Mouse (Mus musculus): ENCODE results near the gene Bahcc1. TPM values are rescaled to one million over a fixed set of nuclear protein-coding genes. Genes with fewer than 3 reads are reported as not detected.

The Bahcc1 gene
- polyA plus RNA-seq, 2 experiments = 0.75 to 1.6 TPM

DNA sequence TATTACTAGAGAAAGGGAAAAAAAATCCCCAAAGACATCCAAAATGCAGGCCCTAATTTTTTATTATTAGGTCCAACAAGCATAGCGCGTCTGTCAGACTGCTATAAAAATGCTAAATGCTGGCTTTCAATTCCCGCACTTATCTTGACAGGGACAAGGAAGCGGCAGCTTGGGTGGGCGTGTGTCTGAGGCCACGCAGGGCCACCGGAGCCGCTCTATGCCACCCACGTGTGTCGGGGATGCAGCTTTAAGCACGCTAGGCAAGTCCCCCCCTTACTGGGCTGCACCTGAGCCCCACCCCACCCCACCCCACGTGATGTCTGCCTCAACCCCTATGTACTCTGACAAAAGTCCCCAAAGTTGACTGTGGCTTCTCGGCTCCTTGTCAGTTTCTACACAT, 33.9 kb upstream of the Bahcc1 start:
- Histone ChIP-seq H3K27ac (no peak overlapping the region), H3K4me2 (ENCODE audit: low read depth) (no peak overlapping the region), H3K4me3 (ENCODE audit: insufficient read depth in 1 of 2, low read depth in 2 of 2, low read length in 2 of 2) (no peak overlapping the region), H3K9ac (replicated peaks) (no peak overlapping the region), H3K36me3 (replicated peaks; ENCODE audit: control insufficient read depth, insufficient read depth, low read depth) (no peaks in the 10 kb centered on the region), H3K4me1 (replicated peaks; ENCODE audit: control insufficient read depth in 2 of 2, insufficient read depth in 2 of 2, low read length in 1 of 2) (no peaks in the 10 kb centered on the region), H3K9me3 (ENCODE audit: control insufficient read depth, low read length) (no peaks in the 10 kb centered on the region), H3K27me3 (ENCODE audit: control insufficient read depth, insufficient read depth, low read length) (no peaks in the 10 kb centered on the region)
- TF ChIP-seq CTCF (IDR thresholded peaks at IDR 0.05; ENCODE audit: low read depth) (no peak), EP300 (IDR thresholded peaks at IDR 0.05; ENCODE audit: low read depth) (no peak)
- ATAC-seq (ENCODE audit: insufficient read depth) (no peak), DNase-seq (ENCODE audit: low read depth in 3 of 3, low spot score in 3 of 3) (no peak)
- WGBS (ENCODE audit: insufficient replicate concordance) = 30% methylated on average over 13 of the region's 13 CpGs

DNA sequence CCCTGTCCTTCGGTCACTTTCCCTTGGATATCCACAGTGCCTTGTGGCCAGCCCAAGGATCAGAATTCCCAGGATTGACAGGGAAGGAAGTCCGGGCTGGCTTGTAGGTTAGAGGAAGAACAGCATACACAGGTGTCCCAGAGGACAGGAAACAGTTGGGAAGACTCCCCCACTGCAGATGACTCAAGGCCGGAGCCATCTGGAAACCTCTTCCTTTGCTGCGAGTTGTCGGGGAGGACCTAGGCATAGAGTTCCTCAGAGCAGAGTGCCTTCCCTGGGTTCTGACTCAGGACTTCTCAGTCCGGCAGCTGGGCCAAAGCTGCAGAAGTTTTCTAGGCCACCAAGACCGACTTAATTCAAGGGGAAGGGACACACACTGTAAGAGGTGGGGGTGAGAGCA, 33.0 kb upstream of the Bahcc1 start:
- ATAC-seq (ENCODE audit: insufficient read depth) (no peak), DNase-seq (ENCODE audit: low read depth in 3 of 3, low spot score in 3 of 3) (no peak)
- Histone ChIP-seq H3K27me3 (ENCODE audit: control insufficient read depth, insufficient read depth, low read length) (no peaks in the 10 kb centered on the region), H3K9me3 (ENCODE audit: control insufficient read depth, low read length) (no peaks in the 10 kb centered on the region), H3K4me1 (replicated peaks; ENCODE audit: control insufficient read depth in 2 of 2, insufficient read depth in 2 of 2, low read length in 1 of 2) (no peaks in the 10 kb centered on the region), H3K36me3 (replicated peaks; ENCODE audit: control insufficient read depth, insufficient read depth, low read depth) (no peaks in the 10 kb centered on the region), H3K27ac (no peak overlapping the region), H3K9ac (replicated peaks) (no peak overlapping the region), H3K4me2 (ENCODE audit: low read depth) (no peak overlapping the region), H3K4me3 (ENCODE audit: insufficient read depth in 1 of 2, low read depth in 2 of 2, low read length in 2 of 2) (no peak overlapping the region)
- WGBS (ENCODE audit: insufficient replicate concordance) = 33% methylated on average over 7 of the region's 7 CpGs
- TF ChIP-seq CTCF (IDR thresholded peaks at IDR 0.05; ENCODE audit: low read depth) (no peak), EP300 (IDR thresholded peaks at IDR 0.05; ENCODE audit: low read depth) (no peak)

DNA sequence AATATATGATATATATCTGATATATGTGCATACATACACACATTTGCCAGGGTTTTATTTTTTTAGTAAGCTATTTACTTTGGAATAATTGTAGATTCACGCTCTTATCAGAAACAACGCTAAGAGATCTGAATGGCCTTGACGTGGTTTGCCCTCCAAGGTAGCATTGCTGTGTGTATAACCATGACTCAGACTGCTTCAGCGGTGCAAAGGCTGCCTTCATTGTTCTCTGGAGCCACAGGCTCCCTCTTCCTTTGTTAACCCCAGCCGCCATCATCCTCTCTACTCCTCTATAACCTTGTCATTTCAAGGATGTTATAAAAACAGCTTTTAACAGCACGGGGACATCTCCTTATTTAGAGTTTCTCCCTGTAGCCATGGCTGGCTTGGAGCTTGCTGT, 32.1 kb upstream of the Bahcc1 start:
- TF ChIP-seq EP300 (IDR thresholded peaks at IDR 0.05; ENCODE audit: low read depth) (no peak), CTCF (IDR thresholded peaks at IDR 0.05; ENCODE audit: low read depth) (no peak)
- H3K9ac ChIP-seq (replicated peaks) = no peak overlapping the region
- no peaks in the 10 kb centered on the region for H3K4me1 ChIP-seq (replicated peaks; ENCODE audit: control insufficient read depth in 2 of 2, insufficient read depth in 2 of 2, low read length in 1 of 2)
- no peaks in the 10 kb centered on the region for H3K9me3 ChIP-seq (ENCODE audit: control insufficient read depth, low read length)
- WGBS (ENCODE audit: insufficient replicate concordance) = 39% methylated on average over 6 of the region's 6 CpGs
- no peak overlapping the region for H3K4me3 ChIP-seq (ENCODE audit: insufficient read depth in 1 of 2, low read depth in 2 of 2, low read length in 2 of 2)
- H3K36me3 ChIP-seq (replicated peaks; ENCODE audit: control insufficient read depth, insufficient read depth, low read depth) = no peaks in the 10 kb centered on the region
- no peak overlapping the region for H3K27ac ChIP-seq
- ATAC-seq (ENCODE audit: insufficient read depth) (no peak), DNase-seq (ENCODE audit: low read depth in 3 of 3, low spot score in 3 of 3) (no peak)
- no peaks in the 10 kb centered on the region for H3K27me3 ChIP-seq (ENCODE audit: control insufficient read depth, insufficient read depth, low read length)
- no peak overlapping the region for H3K4me2 ChIP-seq (ENCODE audit: low read depth)

DNA sequence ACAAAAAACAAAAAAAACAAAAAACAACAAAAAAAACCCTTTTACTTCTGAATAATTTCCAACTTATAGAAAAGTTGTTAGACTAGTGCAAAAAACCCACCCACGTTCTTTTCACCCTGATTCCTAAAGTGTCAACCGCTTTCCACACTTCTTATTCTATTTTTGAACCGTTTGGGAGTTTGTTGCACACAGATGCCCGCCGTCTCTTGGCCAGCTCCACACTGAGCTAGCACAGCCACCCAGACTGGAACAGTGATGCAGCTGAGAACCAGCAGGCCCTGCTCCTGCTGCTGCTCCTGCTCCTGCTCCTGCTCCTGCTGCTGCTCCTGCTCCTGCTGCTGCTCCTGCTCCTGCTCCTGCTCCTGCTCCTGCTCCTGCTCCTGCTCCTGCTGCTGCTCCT, 28.5 kb upstream of the Bahcc1 start:
- Histone ChIP-seq H3K4me2 (ENCODE audit: low read depth) (no peak overlapping the region), H3K9ac (replicated peaks) (no peak overlapping the region), H3K36me3 (replicated peaks; ENCODE audit: control insufficient read depth, insufficient read depth, low read depth) (no peaks in the 10 kb centered on the region), H3K4me1 (replicated peaks; ENCODE audit: control insufficient read depth in 2 of 2, insufficient read depth in 2 of 2, low read length in 1 of 2) (peaks cover 0 to 4% of the 10 kb centered on the region in 2 experiments; a peak in 1 of 4 replicates), H3K27ac (no peak overlapping the region), H3K9me3 (ENCODE audit: control insufficient read depth, low read length) (no peaks in the 10 kb centered on the region), H3K4me3 (ENCODE audit: insufficient read depth in 1 of 2, low read depth in 2 of 2, low read length in 2 of 2) (no peak overlapping the region), H3K27me3 (ENCODE audit: control insufficient read depth, insufficient read depth, low read length) (no peaks in the 10 kb centered on the region)
- 70% methylated on average over 5 of the region's 5 CpGs for WGBS (ENCODE audit: insufficient replicate concordance)
- TF ChIP-seq EP300 (IDR thresholded peaks at IDR 0.05; ENCODE audit: low read depth) = no peak
- no peak for TF ChIP-seq CTCF (IDR thresholded peaks at IDR 0.05; ENCODE audit: low read depth)
- ATAC-seq (ENCODE audit: insufficient read depth) (no peak), DNase-seq (ENCODE audit: low read depth in 3 of 3, low spot score in 3 of 3) (no peak)

DNA sequence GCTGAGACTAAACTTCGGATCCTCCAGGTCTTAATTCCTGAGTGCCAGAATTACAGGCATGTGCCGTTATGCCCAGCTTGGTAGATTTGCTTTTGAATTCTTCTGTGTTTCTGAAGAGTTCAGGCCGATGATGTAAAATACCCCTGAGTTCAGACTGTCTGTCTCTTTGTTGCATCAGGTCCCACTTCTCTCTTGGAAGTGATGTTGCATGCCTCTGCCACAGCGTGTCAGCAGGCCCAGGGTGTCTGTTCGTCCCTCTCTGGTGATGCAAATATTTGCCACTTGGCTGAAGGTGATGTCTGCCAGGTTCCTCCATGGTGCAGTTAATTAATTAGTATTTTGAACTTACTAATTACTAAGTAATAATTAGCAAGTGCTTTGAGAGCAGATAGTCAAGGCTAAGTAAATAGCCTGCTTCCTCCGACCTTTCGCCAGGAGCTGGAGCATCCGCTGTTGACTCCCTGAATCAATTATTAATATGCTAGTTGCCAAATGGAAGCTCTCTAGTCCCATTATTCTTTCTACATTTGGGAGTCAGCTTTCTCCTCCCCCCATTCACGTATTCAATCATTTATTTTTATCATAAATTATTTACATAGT, 26.6 kb upstream of the Bahcc1 start:
- Histone ChIP-seq H3K9me3 (ENCODE audit: control insufficient read depth, low read length) (no peaks in the 10 kb centered on the region), H3K27me3 (ENCODE audit: control insufficient read depth, insufficient read depth, low read length) (no peaks in the 10 kb centered on the region), H3K27ac (no peak overlapping the region), H3K36me3 (replicated peaks; ENCODE audit: control insufficient read depth, insufficient read depth, low read depth) (no peaks in the 10 kb centered on the region), H3K9ac (replicated peaks) (no peak overlapping the region), H3K4me1 (replicated peaks; ENCODE audit: control insufficient read depth in 2 of 2, insufficient read depth in 2 of 2, low read length in 1 of 2) (peaks cover 0 to 4% of the 10 kb centered on the region in 2 experiments; a peak in 1 of 4 replicates), H3K4me2 (ENCODE audit: low read depth) (no peak overlapping the region), H3K4me3 (ENCODE audit: insufficient read depth in 1 of 2, low read depth in 2 of 2, low read length in 2 of 2) (no peak overlapping the region)
- no peak for ATAC-seq (ENCODE audit: insufficient read depth)
- TF ChIP-seq EP300 (IDR thresholded peaks at IDR 0.05; ENCODE audit: low read depth) (no peak), CTCF (IDR thresholded peaks at IDR 0.05; ENCODE audit: low read depth) (no peak)
- 53% methylated on average over 9 of the region's 9 CpGs for WGBS (ENCODE audit: insufficient replicate concordance)
- DNase-seq (ENCODE audit: low read depth in 3 of 3, low spot score in 3 of 3) = no peak
